Mouse (Mus musculus) 3134 (cell line): ENCODE data around the gene Sema3b.

Experiments used
- DNase-seq: peaks from one replicate; pipeline ENCODE4 v3.0.0-alpha.2; 2011; ENCODE audit warnings: low spot score; ENCODE audit not compliant: insufficient read length; ENCODE audit errors: extremely low read depth

Gene Sema3b

GRCm38 (mm10) chr9:107552690-107553393 lies 56.2 kb downstream of the Sema3b start:
- DNase-seq: no peak

GRCm38 (mm10) chr9:107551890-107552355 lies 57.1 kb downstream of the Sema3b start:
- no peak for DNase-seq

GRCm38 (mm10) chr9:107551117-107551889 lies 57.7 kb downstream of the Sema3b start, which contains the start of gene Rassf1:
Rassf1 (plus strand) TSS chr9:107551555.
- peak; percentile 93 for DNase-seq

- DNase-seq: no peak
Measured at GRCm38 (mm10) chr9:107550491-107551116, 58.4 kb downstream of the Sema3b start.

GRCm38 (mm10) chr9:107549297-107550074 lies 59.5 kb downstream of the Sema3b start:
- no peak for DNase-seq

GRCm38 (mm10) chr9:107548820-107549219 lies 60.2 kb downstream of the Sema3b start:
- no peak for DNase-seq

GRCm38 (mm10) chr9:107547957-107548356 lies 61.1 kb downstream of the Sema3b start:
- DNase-seq: no peak
